Comparison of ENCODE assay signal across 30 mouse cellular contexts in genomic region chr13:52524313-52524712, GRCm38 (mm10). TPM values are rescaled to one million over a fixed set of nuclear protein-coding genes. Genes with fewer than 3 reads are reported as not detected.
DNase-seq lines count a peak whose midpoint lies in the region; ATAC-seq and TF ChIP-seq lines count a peak whose summit lies in the region.
"Had no signal": no experiment of that assay in that cellular context is flagged by ENCODE, and none has a peak within 500 bp of the region (broad histone marks: within the 10 kb centered on the region; RNA-seq: fewer than 3 reads in every experiment).

No protein-coding gene starts in this region.

- no peak for TF ChIP-seq POLR2A in cortical plate, adult 2 months (IDR thresholded peaks at IDR 0.05; ENCODE audit: extremely low read depth, insufficient read depth, low read length)

- H3K4me2 ChIP-seq in midbrain, postnatal 0 days (ENCODE audit: low read depth, low read length, poor library complexity, severe bottlenecking): peak overlapping the region; percentile 12; the same call in 1 of the 2 replicates
- H3K4me2 ChIP-seq in midbrain, embryonic 15.5 days: no peak overlapping the region
- H3K4me2 ChIP-seq: embryonic facial prominence, embryonic 13.5 days; forebrain, embryonic 12.5 days; forebrain, embryonic 15.5 days; heart, embryonic 12.5 days; heart, embryonic 15.5 days; hindbrain, embryonic 12.5 days; hindbrain, embryonic 15.5 days; intestine, embryonic 15.5 days had no signal

- H3K36me3 ChIP-seq in midbrain, postnatal 0 days (ENCODE audit: insufficient read depth, low read length): no peaks in the 10 kb centered on the region
- H3K36me3 ChIP-seq in midbrain, embryonic 15.5 days (replicated peaks): no peaks in the 10 kb centered on the region
- H3K36me3 ChIP-seq: embryonic facial prominence, embryonic 10.5 days; embryonic facial prominence, embryonic 13.5 days; forebrain, embryonic 12.5 days; forebrain, embryonic 15.5 days; heart, embryonic 12.5 days; heart, embryonic 15.5 days; hindbrain, embryonic 12.5 days; hindbrain, embryonic 15.5 days; intestine, embryonic 15.5 days had no signal

- H3K4me1 ChIP-seq in midbrain, postnatal 0 days (ENCODE audit: insufficient read depth, low read length): no peaks in the 10 kb centered on the region; the same call in 1 of the 2 replicates
- peaks cover 24% of the 10 kb centered on the region for H3K4me1 ChIP-seq in midbrain, embryonic 15.5 days
- peaks cover 7% of the 10 kb centered on the region for H3K4me1 ChIP-seq in cortical plate, adult 2 months (ENCODE audit: control insufficient read depth, insufficient read depth, low read length)
- H3K4me1 ChIP-seq: embryonic facial prominence, embryonic 13.5 days; intestine, embryonic 15.5 days had no signal

- no peak overlapping the region for H3K9ac ChIP-seq in midbrain, postnatal 0 days (replicated peaks; ENCODE audit: low read length, poor library complexity, severe bottlenecking)
- no peak overlapping the region for H3K9ac ChIP-seq in midbrain, embryonic 15.5 days
- H3K9ac ChIP-seq: embryonic facial prominence, embryonic 13.5 days; forebrain, embryonic 12.5 days; forebrain, embryonic 15.5 days; heart, embryonic 12.5 days; heart, embryonic 15.5 days; hindbrain, embryonic 12.5 days; hindbrain, embryonic 15.5 days; intestine, embryonic 15.5 days had no signal

- H3K9me3 ChIP-seq in midbrain, postnatal 0 days (ENCODE audit: low read length): no peaks in the 10 kb centered on the region
- no peaks in the 10 kb centered on the region for H3K9me3 ChIP-seq in midbrain, embryonic 15.5 days
- H3K9me3 ChIP-seq: embryonic facial prominence, embryonic 10.5 days; embryonic facial prominence, embryonic 13.5 days; forebrain, embryonic 12.5 days; forebrain, embryonic 15.5 days; heart, embryonic 12.5 days; heart, embryonic 15.5 days; hindbrain, embryonic 12.5 days; hindbrain, embryonic 15.5 days; intestine, embryonic 15.5 days had no signal

- TF ChIP-seq CTCF in midbrain, postnatal 0 days (IDR thresholded peaks at IDR 0.05): no peak
- TF ChIP-seq CTCF in cortical plate, adult 2 months (IDR thresholded peaks at IDR 0.05; ENCODE audit: extremely low read depth, insufficient read depth, low read length): no peak

- H3K4me3 ChIP-seq in midbrain, postnatal 0 days (ENCODE audit: low read depth, low read length): no peak overlapping the region
- no peak overlapping the region for H3K4me3 ChIP-seq in midbrain, embryonic 15.5 days
- peak overlapping the region; percentile 22; the same call in 1 of the 2 replicates for H3K4me3 ChIP-seq in cortical plate, adult 2 months (ENCODE audit: insufficient read depth, low read length)
- H3K4me3 ChIP-seq: embryonic facial prominence, embryonic 10.5 days; embryonic facial prominence, embryonic 13.5 days; erythroblast, embryonic 14.5 days; forebrain, embryonic 12.5 days; forebrain, embryonic 15.5 days; gastrocnemius, adult 2 months; heart, embryonic 12.5 days; heart, embryonic 15.5 days; hindbrain, embryonic 12.5 days; hindbrain, embryonic 15.5 days; intestine, embryonic 15.5 days had no signal

- no peak for ATAC-seq in midbrain, postnatal 0 days (ENCODE audit: low FRiP score)
- ATAC-seq in midbrain, embryonic 15.5 days (replicated peaks): no peak
- ATAC-seq: CD4-positive, CD25-positive, alpha-beta regulatory T cell, adult 4 months; forebrain, embryonic 15.5 days; intestine, embryonic 15.5 days had no signal

- intact Hi-C loops in heart, postnatal 36 days (cut with DNase I): no loop called here

- peak; percentile 23 for DNase-seq in cerebellum, adult 9-11 months
- DNase-seq in cerebellum, postnatal 36 days: no peak
- DNase-seq in heart, adult 11 months: peak; percentile 64
- DNase-seq in heart, postnatal 36 days: no peak
- no peak for DNase-seq in midbrain, postnatal 0 days (ENCODE audit: low spot score)
- DNase-seq in lung, postnatal 25 days (ENCODE audit: low spot score): no peak
- DNase-seq: adrenal gland, adult 2 months; adrenal gland, postnatal 14 days; cerebellum, adult 11-12 months; embryo, embryonic 11 days; gastrocnemius, adult 2 months; gastrocnemius, postnatal 14 days; heart, adult 18-20 months; heart, postnatal 10 days; heart, postnatal 4 days; kidney, adult 11 months had no signal

- WGBS in midbrain, postnatal 0 days: 67% methylated on average over 11 of the region's 11 CpGs
- 82% methylated on average over 11 of the region's 11 CpGs for WGBS in midbrain, embryonic 15.5 days

- H3K27me3 ChIP-seq in midbrain, postnatal 0 days (ENCODE audit: insufficient read depth, low read length): no peaks in the 10 kb centered on the region
- H3K27me3 ChIP-seq in midbrain, embryonic 15.5 days (replicated peaks): 0 out of 2 replicates have a peak, but pooled peaks cover 8% of the 10 kb centered on the region
- H3K27me3 ChIP-seq: forebrain, embryonic 15.5 days; heart, embryonic 12.5 days; hindbrain, embryonic 15.5 days had no signal

- H3K27ac ChIP-seq in midbrain, postnatal 0 days (ENCODE audit: low read depth, low read length): no peak overlapping the region
- no peak overlapping the region for H3K27ac ChIP-seq in midbrain, embryonic 15.5 days
- no peak overlapping the region for H3K27ac ChIP-seq in cortical plate, adult 2 months (ENCODE audit: insufficient read depth, low read length)
- H3K27ac ChIP-seq: embryonic facial prominence, embryonic 10.5 days; embryonic facial prominence, embryonic 13.5 days; forebrain, embryonic 12.5 days; forebrain, embryonic 15.5 days; gastrocnemius, adult 2 months; heart, embryonic 15.5 days; hindbrain, embryonic 12.5 days; hindbrain, embryonic 15.5 days; intestine, embryonic 15.5 days had no signal

RNA-seq across cellular contexts. Expression of gene Diras2, which starts 6.8 kb away (rescaled TPM):
- under 1 TPM in 1 of 2 experiments, not detected in 1; 0.28 TPM for total RNA-seq in heart, postnatal 36 days (2021)
- 57.1 and 68.2 TPM in 2 replicates for total RNA-seq in midbrain, postnatal 0 days (2014; rRNA removed)
- polyA plus RNA-seq in midbrain, postnatal 0 days (2015; fragmentation: Nextera tagmentation; extraction: Ambion mirVana): 6.8 and 7.0 TPM in 2 replicates
- polyA plus RNA-seq in midbrain, embryonic 15.5 days (2015; fragmentation: Nextera tagmentation; extraction: Ambion mirVana): 5.2 and 5.7 TPM in 2 replicates
- 183 and 184 TPM in 2 replicates for polyA plus RNA-seq in cortical plate, adult 2 months (2012; rRNA removed)
- total RNA-seq: MEL had no signal
- polyA plus RNA-seq: CD4-positive, CD25-positive, alpha-beta regulatory T cell, adult 4 months; erythroblast, embryonic 14.5 days had no signal

RNA-seq across cellular contexts. Expression of gene Syk, which starts 58.7 kb away (rescaled TPM):
- total RNA-seq in heart, postnatal 36 days (2021): 10 to 100 TPM; 18.9 to 19.5 TPM
- 2.8 and 3.1 TPM in 2 replicates for total RNA-seq in midbrain, postnatal 0 days (2014; rRNA removed)
- polyA plus RNA-seq in midbrain, postnatal 0 days (2015; fragmentation: Nextera tagmentation; extraction: Ambion mirVana): 0.90 and 0.91 TPM in 2 replicates
- polyA plus RNA-seq in midbrain, embryonic 15.5 days (2015; fragmentation: Nextera tagmentation; extraction: Ambion mirVana): 1.4 and 1.8 TPM in 2 replicates
- 3.2 and 3.3 TPM in 2 replicates for polyA plus RNA-seq in cortical plate, adult 2 months (2012; rRNA removed)

Comparison
In these comparisons a context has a peak if more than half of its experiments do, and no peak if none do; other contexts are left out.
1. DNase-seq: peak in cerebellum, adult 9-11 months (single experiment) and heart, adult 11 months (single experiment); none in cerebellum, postnatal 36 days (0 of 2), heart, postnatal 36 days (0 of 2), midbrain, postnatal 0 days (single experiment) and lung, postnatal 25 days (single experiment).
2. RNA of gene Diras2, which starts 6.8 kb away (polyA plus RNA-seq): 183 to 184 TPM in cortical plate, adult 2 months; 6.8 to 7.0 TPM in midbrain, postnatal 0 days and 5.2 to 5.7 TPM in midbrain, embryonic 15.5 days; every median in the first group is over 10 times any median in the second.